In genomic region chr16:23100099-23100575, GRCm38 (mm10) we compare ENCODE assay signal across 9 mouse cellular contexts. TPM values are rescaled to one million over a fixed set of nuclear protein-coding genes. Genes with fewer than 3 reads are reported as not detected.
A peak's percentile ranks its signal among the peaks of the same experiment; 100 is the strongest.
DNase-seq lines count a peak whose midpoint lies in the region; ATAC-seq and TF ChIP-seq lines count a peak whose summit lies in the region.
"Had no signal": no experiment of that assay in that cellular context is flagged by ENCODE, and none has a peak within 500 bp of the region (broad histone marks: within the 10 kb centered on the region; RNA-seq: fewer than 3 reads in every experiment).

No protein-coding gene starts in this region.

- H3K4me1 ChIP-seq in embryonic facial prominence, embryonic 12.5 days = peaks cover 12% of the 10 kb centered on the region
- peaks cover 11% of the 10 kb centered on the region for H3K4me1 ChIP-seq in hindbrain, embryonic 16.5 days (ENCODE audit: control insufficient read depth, insufficient read depth, low read depth, low read length)
- H3K4me1 ChIP-seq in lung, postnatal 0 days (ENCODE audit: insufficient read depth, low read depth, low read length) = peaks cover 3% of the 10 kb centered on the region; the same call in 1 of the 2 replicates
- H3K4me1 ChIP-seq in stomach, postnatal 0 days (replicated peaks; ENCODE audit: control insufficient read depth, insufficient read depth) = peaks cover 5% of the 10 kb centered on the region; the same call in 1 of the 2 replicates

- DNase-seq in layer of hippocampus, adult 2 months (ENCODE audit: low spot score in 2 of 2) = no peak
- no peak for DNase-seq in layer of hippocampus, adult 8-10 months (ENCODE audit: low spot score in 2 of 2)
- DNase-seq in lung, postnatal 0 days (ENCODE audit: low spot score) = no peak
- peak; percentile 58 for DNase-seq in stomach, postnatal 0 days (ENCODE audit: low spot score)
- no peak for DNase-seq in right cerebral cortex, postnatal 36 days (ENCODE audit: low spot score in 2 of 2)
- no peak for DNase-seq in right cerebral cortex, adult 18-20 months

- no peak for ATAC-seq in embryonic facial prominence, embryonic 12.5 days (ENCODE audit: insufficient number of reproducible peaks, insufficient read depth, low FRiP score, low TSS enrichment)
- peak; percentile 73 for ATAC-seq in hindbrain, embryonic 16.5 days
- ATAC-seq in lung, postnatal 0 days = peak; percentile 62
- peak; percentile 52; the same call in 1 of the 2 replicates for ATAC-seq in stomach, postnatal 0 days (ENCODE audit: low FRiP score, low TSS enrichment)

- H3K4me2 ChIP-seq in embryonic facial prominence, embryonic 12.5 days (replicated peaks) = peak overlapping the region; percentile 53
- H3K4me2 ChIP-seq in hindbrain, embryonic 16.5 days (ENCODE audit: low read length) = peak overlapping the region; percentile 61
- peak overlapping the region; percentile 52 for H3K4me2 ChIP-seq in lung, postnatal 0 days (replicated peaks; ENCODE audit: low read depth, low read length)
- peak overlapping the region; percentile 63 for H3K4me2 ChIP-seq in stomach, postnatal 0 days (replicated peaks; ENCODE audit: low read depth)

- TF ChIP-seq EP300 in lung, postnatal 0 days (IDR thresholded peaks at IDR 0.05) = no peak
- TF ChIP-seq EP300 in stomach, postnatal 0 days (optimal IDR thresholded peaks at IDR 0.05) = no peak

- H3K27ac ChIP-seq in layer of hippocampus, adult 2 months = peak overlapping the region; percentile 57
- H3K27ac ChIP-seq in embryonic facial prominence, embryonic 12.5 days = no peak overlapping the region
- H3K27ac ChIP-seq in hindbrain, embryonic 16.5 days (ENCODE audit: low read depth, low read length) = no peak overlapping the region
- H3K27ac ChIP-seq in lung, postnatal 0 days (ENCODE audit: low read length) = no peak overlapping the region
- H3K27ac ChIP-seq in stomach, postnatal 0 days (replicated peaks) = peak overlapping the region; percentile 18; the same call in 1 of the 2 replicates
- H3K27ac ChIP-seq: macrophage had no signal

- 0 out of 2 replicates have a peak, but pooled peaks cover 6% of the 10 kb centered on the region for H3K27me3 ChIP-seq in embryonic facial prominence, embryonic 12.5 days
- H3K27me3 ChIP-seq in hindbrain, embryonic 16.5 days (replicated peaks; ENCODE audit: control insufficient read depth, insufficient read depth, low read length) = peaks cover 4% of the 10 kb centered on the region
- H3K27me3 ChIP-seq in lung, postnatal 0 days (replicated peaks; ENCODE audit: insufficient read depth, low read length) = no peaks in the 10 kb centered on the region
- H3K27me3 ChIP-seq in stomach, postnatal 0 days (ENCODE audit: control insufficient read depth, insufficient read depth, low read length) = no peaks in the 10 kb centered on the region

- TF ChIP-seq CTCF in layer of hippocampus, adult 2 months (conservative IDR thresholded peaks at IDR 0.05) = no peak
- TF ChIP-seq CTCF in lung, postnatal 0 days (IDR thresholded peaks at IDR 0.05) = no peak
- TF ChIP-seq CTCF in stomach, postnatal 0 days (IDR thresholded peaks at IDR 0.05; ENCODE audit: low read depth) = no peak

- H3K9me3 ChIP-seq in embryonic facial prominence, embryonic 12.5 days = no peaks in the 10 kb centered on the region
- H3K9me3 ChIP-seq in hindbrain, embryonic 16.5 days (ENCODE audit: control insufficient read depth, low read length) = no peaks in the 10 kb centered on the region
- H3K9me3 ChIP-seq in lung, postnatal 0 days (ENCODE audit: low read length) = no peaks in the 10 kb centered on the region
- H3K9me3 ChIP-seq in stomach, postnatal 0 days (ENCODE audit: control insufficient read depth, low read length) = no peaks in the 10 kb centered on the region

- peak overlapping the region; percentile 43; the same call in 1 of the 2 replicates for H3K9ac ChIP-seq in embryonic facial prominence, embryonic 12.5 days
- H3K9ac ChIP-seq in hindbrain, embryonic 16.5 days (ENCODE audit: low read depth, low read length) = peak overlapping the region; percentile 52
- H3K9ac ChIP-seq in lung, postnatal 0 days (replicated peaks; ENCODE audit: low read depth) = peak overlapping the region; percentile 32; the same call in 1 of the 2 replicates
- H3K9ac ChIP-seq in stomach, postnatal 0 days (ENCODE audit: low read length) = peak overlapping the region; percentile 52

- no peaks in the 10 kb centered on the region for H3K36me3 ChIP-seq in embryonic facial prominence, embryonic 12.5 days
- H3K36me3 ChIP-seq in hindbrain, embryonic 16.5 days (ENCODE audit: control insufficient read depth, insufficient read depth, low read length) = no peaks in the 10 kb centered on the region
- no peaks in the 10 kb centered on the region for H3K36me3 ChIP-seq in lung, postnatal 0 days (ENCODE audit: insufficient read depth, low read length)
- no peaks in the 10 kb centered on the region for H3K36me3 ChIP-seq in stomach, postnatal 0 days (ENCODE audit: control insufficient read depth, insufficient read depth, low read length)

- H3K4me3 ChIP-seq in layer of hippocampus, adult 2 months = peak overlapping the region; percentile 34
- peak overlapping the region; percentile 34 for H3K4me3 ChIP-seq in embryonic facial prominence, embryonic 12.5 days
- peak overlapping the region; percentile 37 for H3K4me3 ChIP-seq in hindbrain, embryonic 16.5 days (ENCODE audit: low read length)
- peak overlapping the region; percentile 27 for H3K4me3 ChIP-seq in lung, postnatal 0 days (ENCODE audit: low read depth, low read length)
- peak overlapping the region; percentile 31 for H3K4me3 ChIP-seq in stomach, postnatal 0 days (ENCODE audit: low read depth, low read length)

- WGBS in embryonic facial prominence, embryonic 12.5 days = 3% methylated on average over 9 of the region's 9 CpGs
- under 1% methylated on average over 9 of the region's 9 CpGs for WGBS in hindbrain, embryonic 16.5 days
- under 1% methylated on average over 9 of the region's 9 CpGs for WGBS in lung, postnatal 0 days
- 4% methylated on average over 9 of the region's 9 CpGs for WGBS in stomach, postnatal 0 days

RNA-seq across cellular contexts. Expression of gene Eif4a2, which starts 7.1 kb away (rescaled TPM):
- total RNA-seq in layer of hippocampus, adult 2 months (2021) = 100 to 1,000 TPM; 923 to 956 TPM
- 100 to 1,000 TPM; 842 to 987 (median 891) TPM for total RNA-seq in layer of hippocampus, adult 8-10 months (2022)
- 243 and 251 TPM in 2 replicates for polyA plus RNA-seq in embryonic facial prominence, embryonic 12.5 days (2016; fragmentation: Nextera tagmentation; extraction: Ambion mirVana)
- polyA plus RNA-seq in hindbrain, embryonic 16.5 days (2015; fragmentation: Nextera tagmentation; extraction: Ambion mirVana) = 334 and 357 TPM in 2 replicates
- 144 and 177 TPM in 2 replicates for polyA plus RNA-seq in lung, postnatal 0 days (2015; fragmentation: Nextera tagmentation; extraction: Ambion mirVana)
- 99.0 and 107 TPM in 2 replicates for polyA plus RNA-seq in stomach, postnatal 0 days (2015; fragmentation: Nextera tagmentation; extraction: Ambion mirVana)

RNA-seq across cellular contexts. Expression of gene Rfc4, which starts 27.4 kb away (rescaled TPM):
- total RNA-seq in layer of hippocampus, adult 2 months (2021) = 1 to 10 TPM; 4.8 to 5.3 TPM
- total RNA-seq in layer of hippocampus, adult 8-10 months (2022) = 1 to 10 TPM; 2.8 to 5.5 (median 4.3) TPM
- 139 and 150 TPM in 2 replicates for polyA plus RNA-seq in embryonic facial prominence, embryonic 12.5 days (2016; fragmentation: Nextera tagmentation; extraction: Ambion mirVana)
- polyA plus RNA-seq in hindbrain, embryonic 16.5 days (2015; fragmentation: Nextera tagmentation; extraction: Ambion mirVana) = 38.5 and 39.1 TPM in 2 replicates
- polyA plus RNA-seq in lung, postnatal 0 days (2015; fragmentation: Nextera tagmentation; extraction: Ambion mirVana) = 19.0 and 21.4 TPM in 2 replicates
- polyA plus RNA-seq in stomach, postnatal 0 days (2015; fragmentation: Nextera tagmentation; extraction: Ambion mirVana) = 35.9 and 38.0 TPM in 2 replicates

RNA-seq across cellular contexts. Expression of gene Kng1, which starts 42.5 kb away (rescaled TPM):
- not detected for total RNA-seq in layer of hippocampus, adult 2 months (2021)
- not detected for total RNA-seq in layer of hippocampus, adult 8-10 months (2022)
- polyA plus RNA-seq in embryonic facial prominence, embryonic 12.5 days (2016; fragmentation: Nextera tagmentation; extraction: Ambion mirVana) = 0.14 TPM in 1 of 2 replicates, not detected in the other
- 0.10 TPM in 1 of 2 replicates, not detected in the other for polyA plus RNA-seq in hindbrain, embryonic 16.5 days (2015; fragmentation: Nextera tagmentation; extraction: Ambion mirVana)
- polyA plus RNA-seq in lung, postnatal 0 days (2015; fragmentation: Nextera tagmentation; extraction: Ambion mirVana) = 0.47 and 0.74 TPM in 2 replicates
- polyA plus RNA-seq in stomach, postnatal 0 days (2015; fragmentation: Nextera tagmentation; extraction: Ambion mirVana) = 4.3 and 10.5 TPM in 2 replicates
- polyA plus RNA-seq: macrophage had no signal

RNA-seq across cellular contexts. Expression of gene Adipoq, which starts 46.2 kb away (rescaled TPM):
- total RNA-seq in layer of hippocampus, adult 2 months (2021) = not detected
- not detected for total RNA-seq in layer of hippocampus, adult 8-10 months (2022)
- polyA plus RNA-seq in embryonic facial prominence, embryonic 12.5 days (2016; fragmentation: Nextera tagmentation; extraction: Ambion mirVana) = not detected in 2 replicates
- 0.32 TPM in 1 of 2 replicates, not detected in the other for polyA plus RNA-seq in hindbrain, embryonic 16.5 days (2015; fragmentation: Nextera tagmentation; extraction: Ambion mirVana)
- not detected in 2 replicates for polyA plus RNA-seq in lung, postnatal 0 days (2015; fragmentation: Nextera tagmentation; extraction: Ambion mirVana)
- polyA plus RNA-seq in stomach, postnatal 0 days (2015; fragmentation: Nextera tagmentation; extraction: Ambion mirVana) = not detected in 2 replicates
- polyA plus RNA-seq: macrophage had no signal

Comparison
In these comparisons a context has a peak if more than half of its experiments do, and no peak if none do; other contexts are left out.
1. H3K27ac ChIP-seq: peak in layer of hippocampus, adult 2 months (single experiment) and stomach, postnatal 0 days (single experiment); none in embryonic facial prominence, embryonic 12.5 days (single experiment), hindbrain, embryonic 16.5 days (single experiment) and lung, postnatal 0 days (single experiment).
2. Peak in every context shown above with its lines, with median percentiles within 50 percentile points of each other: H3K4me3 ChIP-seq, H3K4me2 ChIP-seq and H3K9ac ChIP-seq.